In the genomic region with DNA sequence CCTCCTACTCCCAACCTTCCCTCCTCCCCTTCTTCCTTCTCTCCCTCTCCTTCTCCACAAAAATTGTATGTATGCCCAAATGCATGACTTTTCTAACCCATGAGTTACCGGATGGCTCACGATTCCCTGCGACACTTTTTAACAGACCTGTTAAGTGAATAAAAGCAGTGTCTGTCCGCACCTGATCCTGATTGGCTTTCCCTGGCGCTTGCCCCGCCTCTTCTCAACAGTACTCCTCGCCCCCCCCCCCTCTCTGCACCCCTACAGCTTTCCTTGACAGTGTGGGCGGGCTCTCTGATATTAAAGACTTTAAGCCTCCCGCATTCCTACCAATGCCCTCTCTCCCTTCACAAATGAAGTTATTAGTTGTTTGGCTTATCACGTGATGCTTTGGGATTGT, we compare ENCODE assay signal across 16 mouse cellular contexts. TPM values are rescaled to one million over a fixed set of nuclear protein-coding genes. Genes with fewer than 3 reads are reported as not detected.
"Had no signal": no experiment of that assay in that cellular context is flagged by ENCODE, and none has a peak within 500 bp of the region (broad histone marks: within the 10 kb centered on the region; RNA-seq: fewer than 3 reads in every experiment).

No protein-coding gene starts in this region.

- H3K27me3 ChIP-seq: limb, embryonic 15.5 days; liver, embryonic 13.5 days; neural tube, embryonic 15.5 days had no signal

- H3K4me1 ChIP-seq: limb, embryonic 15.5 days; liver, embryonic 13.5 days; midbrain, embryonic 10.5 days; neural tube, embryonic 15.5 days had no signal

- H3K4me2 ChIP-seq: limb, embryonic 15.5 days; liver, embryonic 13.5 days; neural tube, embryonic 15.5 days had no signal

- H3K36me3 ChIP-seq: limb, embryonic 15.5 days; liver, embryonic 13.5 days; midbrain, embryonic 10.5 days; neural tube, embryonic 15.5 days had no signal

- H3K9ac ChIP-seq: limb, embryonic 15.5 days; liver, embryonic 13.5 days; neural tube, embryonic 15.5 days had no signal

- H3K27ac ChIP-seq: kidney, postnatal 0 days; limb, embryonic 15.5 days; liver, embryonic 13.5 days; midbrain, embryonic 10.5 days; neural tube, embryonic 15.5 days had no signal

- DNase-seq: kidney, postnatal 36 days; layer of hippocampus, adult 9-11 months; layer of hippocampus, postnatal 36 days; liver, embryonic 13.5 days; lung, adult 18-20 months; lung, postnatal 4 days; midbrain, embryonic 14.5 days; right cerebral cortex, adult 18-20 months; right cerebral cortex, postnatal 25 days; thymus, adult 2 months; thymus, postnatal 25 days had no signal

- H3K9me3 ChIP-seq: limb, embryonic 15.5 days; liver, embryonic 13.5 days; neural tube, embryonic 15.5 days had no signal

- H3K4me3 ChIP-seq: limb, embryonic 15.5 days; liver, embryonic 13.5 days; midbrain, embryonic 10.5 days; myocyte; neural tube, embryonic 15.5 days had no signal

RNA-seq across cellular contexts. Expression of a gene that starts 31.3 kb away (rescaled TPM):
- polyA plus RNA-seq: myocyte had no signal
